Mouse (Mus musculus) megakaryocyte, embryonic 14.5 days (primary cell): ENCODE measurements around the gene Ptpn1. TPM values are rescaled to one million over a fixed set of nuclear protein-coding genes. Genes with fewer than 3 reads are reported as not detected.
A peak's percentile ranks its signal among the peaks of the same experiment; 100 is the strongest.

Source experiments
- H3K27me3 ChIP-seq: replicated peaks from 2 replicates; pipeline ENCODE3; 2012; ENCODE audit warnings: inconsistent platforms
- H3K36me3 ChIP-seq: replicated peaks from 2 replicates; pipeline ENCODE3; 2012; ENCODE audit warnings: low read length, inconsistent platforms, mixed read lengths
- H3K4me1 ChIP-seq: 2 replicates; pipeline ENCODE4 v1.6.1; 2012; ENCODE audit warnings: inconsistent platforms
- H3K4me3 ChIP-seq: replicated peaks from 2 replicates; pipeline ENCODE3; 2012; ENCODE audit warnings: moderate library complexity, mild to moderate bottlenecking, inconsistent platforms
- H3K9me3 ChIP-seq: 2 replicates; pipeline ENCODE4 v1.6.1; 2012; ENCODE audit warnings: inconsistent platforms
- FLI1 ChIP-seq: IDR thresholded peaks from 2 replicates; pipeline ENCODE4 v1.6.1; 2012; ENCODE audit warnings: low read length, inconsistent platforms, mixed read lengths
- GATA1 ChIP-seq: IDR thresholded peaks from 3 replicates; pipeline ENCODE4 v1.6.1; 2012; ENCODE audit warnings: mixed read lengths, low read length, inconsistent platforms, borderline replicate concordance
- polyA plus RNA-seq: library from polyadenylated mRNA; stranded (reverse); fragments of >175 nt; gene quantifications from 2 replicates; pipeline ENCODE4 v1.2.3, GENCODE M21; 2012; ENCODE audit warnings: low replicate concordance; ENCODE audit not compliant: insufficient read depth

Gene Ptpn1
- polyA plus RNA-seq, 1 experiment, result 120 TPM

DNA sequence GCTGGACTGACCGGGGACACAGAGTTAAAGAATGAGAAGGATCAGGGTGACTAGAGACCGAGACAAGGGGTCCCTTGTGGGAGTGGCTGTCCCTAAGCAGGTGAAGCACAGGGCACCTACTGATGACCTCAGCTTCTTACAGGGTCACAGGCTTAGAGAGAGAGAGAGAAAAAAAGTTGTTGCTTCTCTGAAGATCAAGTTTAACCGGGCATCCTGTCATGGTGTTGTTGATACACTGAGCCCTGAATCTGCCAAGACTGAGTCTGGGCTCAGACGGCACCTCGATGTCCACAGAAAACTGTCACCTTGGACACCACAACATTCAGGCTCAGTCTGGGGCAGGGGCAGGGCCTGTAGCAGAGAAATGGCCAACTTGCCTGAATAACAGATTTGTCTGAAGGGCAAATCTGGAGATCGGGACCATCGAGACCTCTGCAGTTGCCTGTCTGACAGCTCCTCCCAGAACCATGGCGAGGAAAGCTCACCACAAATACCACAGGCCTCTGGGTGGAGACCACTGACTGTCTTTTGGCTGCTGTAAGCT is 64.9 kb downstream of the Ptpn1 start:
- no peaks in the 10 kb centered on the region for H3K27me3 ChIP-seq
- H3K4me3 ChIP-seq, result no peak overlapping the region
- peaks cover 41% of the 10 kb centered on the region for H3K4me1 ChIP-seq
- peaks cover 94% of the 10 kb centered on the region for H3K36me3 ChIP-seq
- TF ChIP-seq GATA1, result no peak
- TF ChIP-seq FLI1, result no peak
- H3K9me3 ChIP-seq, result 0 out of 2 replicates have a peak, but pooled peaks cover 9% of the 10 kb centered on the region

DNA sequence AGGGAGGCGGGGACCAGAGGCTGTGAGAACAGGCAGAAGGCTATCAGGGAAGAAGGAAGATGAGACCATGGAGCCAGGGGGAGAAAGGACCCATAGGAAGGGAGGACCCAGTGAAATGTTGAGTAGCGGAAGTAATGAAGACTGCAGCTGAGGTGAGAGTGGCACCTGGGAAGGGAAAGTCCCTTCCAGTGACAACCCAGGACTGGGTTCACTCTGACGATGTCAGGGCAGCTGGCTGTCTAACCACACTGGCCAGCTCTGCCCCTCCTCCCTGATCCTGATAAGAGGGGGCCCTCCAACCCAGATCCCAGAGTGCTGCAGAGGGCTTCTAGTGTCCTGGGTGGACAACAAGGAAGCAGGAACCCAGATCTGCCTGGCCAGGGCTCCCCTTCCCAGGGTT is 65.7 kb downstream of the Ptpn1 start:
- TF ChIP-seq GATA1 (no peak), FLI1 (no peak)

DNA sequence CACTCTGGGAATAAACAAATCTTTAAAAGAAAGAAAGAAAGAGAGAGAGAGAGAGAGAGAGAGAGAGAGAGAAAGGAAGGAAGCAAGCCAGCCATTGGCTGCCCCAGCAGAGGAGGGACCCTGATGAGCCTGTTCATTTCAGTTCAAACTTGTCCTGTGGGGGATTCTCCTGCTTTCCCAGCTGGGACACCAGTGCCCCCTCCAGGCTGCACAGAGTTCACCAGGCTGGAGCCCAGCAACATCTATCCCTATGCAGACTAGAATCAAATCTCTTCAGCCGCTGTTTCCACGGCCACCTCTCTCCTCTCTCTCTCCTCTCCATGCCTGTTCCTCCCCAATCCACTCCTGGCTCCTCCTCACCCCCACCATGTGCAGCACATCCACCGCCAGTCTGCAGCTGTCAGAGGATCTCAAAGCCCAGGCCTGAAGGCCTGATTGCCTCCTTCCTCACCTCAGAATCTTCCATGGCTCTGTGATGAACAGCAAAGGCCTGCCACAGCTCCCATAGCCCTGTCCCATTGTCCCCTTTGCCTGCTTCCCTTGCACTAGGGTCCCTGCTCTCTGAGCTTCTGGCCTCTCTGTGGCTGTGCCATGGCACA is 67.4 kb downstream of the Ptpn1 start:
- H3K9me3 ChIP-seq, result 0 out of 2 replicates have a peak, but pooled peaks cover 10% of the 10 kb centered on the region
- no peak overlapping the region for H3K4me3 ChIP-seq
- peaks cover 94% of the 10 kb centered on the region for H3K36me3 ChIP-seq
- TF ChIP-seq FLI1 (no peak), GATA1 (no peak)
- no peaks in the 10 kb centered on the region for H3K27me3 ChIP-seq
- peaks cover 56% of the 10 kb centered on the region for H3K4me1 ChIP-seq

More for the DNA sequence above, 65.7 kb downstream of the Ptpn1 start:
- Histone ChIP-seq H3K27me3 (no peaks in the 10 kb centered on the region), H3K9me3 (0 out of 2 replicates have a peak, but pooled peaks cover 10% of the 10 kb centered on the region), H3K4me3 (peak overlapping the region; percentile 33), H3K36me3 (peaks cover 94% of the 10 kb centered on the region), H3K4me1 (peaks cover 42% of the 10 kb centered on the region)

DNA sequence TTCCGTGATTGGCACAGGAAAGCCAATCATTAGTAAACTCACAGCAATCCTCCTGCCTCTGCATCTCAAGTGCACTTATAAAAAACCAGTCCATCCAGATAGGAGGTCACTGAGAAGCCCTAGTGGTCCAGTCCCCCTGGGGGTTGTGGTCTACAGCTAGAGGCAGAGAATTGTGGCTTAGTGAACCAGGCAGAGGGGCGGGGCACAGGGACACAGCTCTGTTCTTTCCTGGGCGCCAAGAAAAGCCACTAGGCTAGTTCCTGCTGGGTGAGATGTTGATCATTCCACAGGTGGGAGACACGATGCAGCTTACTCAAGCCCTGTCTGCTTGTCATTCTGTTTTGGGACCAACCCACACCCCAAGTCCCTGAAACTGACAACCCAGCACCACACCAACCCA is 70.3 kb downstream of the Ptpn1 start:
- H3K27me3 ChIP-seq, result no peaks in the 10 kb centered on the region
- H3K4me3 ChIP-seq, result no peak overlapping the region
- peaks cover 94% of the 10 kb centered on the region for H3K36me3 ChIP-seq
- peaks cover 75% of the 10 kb centered on the region for H3K4me1 ChIP-seq
- TF ChIP-seq GATA1, result no peak
- H3K9me3 ChIP-seq, result peaks cover 15% of the 10 kb centered on the region; the same call in 1 of the 2 replicates

DNA sequence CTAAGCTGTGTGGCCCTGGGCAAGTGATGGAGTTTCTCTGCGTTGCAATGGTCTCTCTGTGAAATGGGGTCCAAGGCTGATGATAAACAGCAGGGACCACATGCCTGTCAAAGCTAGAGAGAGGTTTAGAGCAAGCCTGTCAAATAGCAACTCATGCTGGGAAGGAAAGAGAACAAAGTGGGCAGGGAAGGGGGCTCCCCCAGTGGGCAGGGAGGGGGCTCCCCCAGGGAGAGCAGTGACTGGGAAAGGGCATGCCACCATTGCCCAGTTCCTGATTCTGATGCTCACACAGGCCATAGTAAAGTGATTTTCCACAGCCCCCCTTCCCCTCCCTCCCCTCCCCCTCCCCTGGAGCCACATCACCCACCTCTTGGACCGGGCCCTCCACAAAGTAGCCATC is 71.0 kb downstream of the Ptpn1 start:
- Histone ChIP-seq H3K9me3 (peaks cover 15% of the 10 kb centered on the region; the same call in 1 of the 2 replicates), H3K4me1 (peaks cover 75% of the 10 kb centered on the region), H3K27me3 (no peaks in the 10 kb centered on the region), H3K4me3 (no peak overlapping the region), H3K36me3 (peaks cover 94% of the 10 kb centered on the region)
- TF ChIP-seq FLI1 (no peak), GATA1 (no peak)

DNA sequence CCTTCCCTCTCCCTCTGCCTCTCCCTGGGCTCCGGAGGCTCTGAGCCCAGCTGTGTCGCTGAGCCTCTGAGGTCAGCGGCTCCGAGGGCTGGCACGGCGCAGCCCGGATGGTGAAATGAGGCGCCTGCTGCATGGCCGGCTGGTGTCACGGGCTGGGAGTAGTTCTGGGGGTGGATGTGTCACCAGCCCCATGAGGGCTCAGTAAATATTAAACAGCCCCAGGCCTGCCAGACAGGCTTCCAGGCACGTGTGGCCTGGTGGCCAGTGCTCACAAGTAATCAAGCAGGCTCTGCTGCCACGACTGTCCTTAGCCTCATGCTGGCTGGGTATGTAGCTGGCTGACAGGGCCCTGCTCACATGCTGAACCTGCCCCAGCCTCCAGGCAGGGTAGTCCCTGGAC is 71.6 kb downstream of the Ptpn1 start:
- H3K9me3 ChIP-seq, result peaks cover 15% of the 10 kb centered on the region; the same call in 1 of the 2 replicates
- peaks cover 96% of the 10 kb centered on the region for H3K36me3 ChIP-seq
- H3K4me3 ChIP-seq, result peak overlapping the region; percentile 3
- H3K27me3 ChIP-seq, result no peaks in the 10 kb centered on the region
- H3K4me1 ChIP-seq, result peaks cover 76% of the 10 kb centered on the region
- no peak for TF ChIP-seq FLI1
- no peak for TF ChIP-seq GATA1

DNA sequence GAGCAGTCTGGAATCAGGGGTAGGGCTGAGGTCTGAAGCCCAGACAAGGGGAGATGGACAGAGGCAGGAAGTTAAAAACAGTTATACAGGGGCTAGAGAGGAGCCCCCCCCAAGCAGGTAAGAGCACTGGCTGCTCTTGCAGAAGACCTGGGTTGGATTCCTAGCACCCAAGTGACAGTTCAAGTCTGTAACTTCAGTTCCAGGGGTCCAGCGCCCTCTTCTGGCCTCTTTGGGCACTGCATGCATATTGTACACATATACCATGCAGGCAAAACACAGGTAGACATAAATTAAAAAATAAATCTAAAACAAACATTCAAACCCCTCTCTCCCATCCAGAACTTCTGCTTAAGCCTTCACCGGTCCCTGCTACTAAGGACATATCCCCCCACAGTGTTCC is 72.5 kb downstream of the Ptpn1 start:
- Histone ChIP-seq H3K9me3 (peaks cover 15% of the 10 kb centered on the region; the same call in 1 of the 2 replicates), H3K27me3 (no peaks in the 10 kb centered on the region), H3K4me3 (no peak overlapping the region), H3K36me3 (peaks cover 98% of the 10 kb centered on the region), H3K4me1 (peaks cover 80% of the 10 kb centered on the region)
- TF ChIP-seq GATA1 (no peak), FLI1 (no peak)

DNA sequence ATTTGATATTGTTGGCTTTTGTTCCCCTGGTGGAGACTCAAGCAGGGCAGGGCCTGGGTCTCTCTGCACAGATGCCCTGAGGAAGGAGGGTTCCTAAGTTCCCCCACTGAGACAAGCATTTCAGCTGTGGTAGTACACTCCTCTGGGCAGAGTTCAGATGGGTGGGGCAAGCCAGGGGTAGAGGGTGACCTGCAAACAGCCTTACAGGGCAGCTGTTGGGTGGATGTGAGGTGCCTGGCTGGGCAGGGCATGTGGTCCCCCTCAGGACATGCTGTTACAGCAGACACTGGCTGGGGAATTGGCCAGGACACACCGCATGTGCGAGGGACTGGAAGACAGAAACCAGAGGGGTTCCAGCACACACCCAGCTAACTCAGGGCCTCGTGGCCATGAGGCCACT is 73.1 kb downstream of the Ptpn1 start:
- no peaks in the 10 kb centered on the region for H3K27me3 ChIP-seq
- no peak for TF ChIP-seq FLI1
- H3K36me3 ChIP-seq, result peaks cover 96% of the 10 kb centered on the region
- H3K9me3 ChIP-seq, result peaks cover 15% of the 10 kb centered on the region; the same call in 1 of the 2 replicates
- H3K4me1 ChIP-seq, result peaks cover 78% of the 10 kb centered on the region
- no peak overlapping the region for H3K4me3 ChIP-seq

DNA sequence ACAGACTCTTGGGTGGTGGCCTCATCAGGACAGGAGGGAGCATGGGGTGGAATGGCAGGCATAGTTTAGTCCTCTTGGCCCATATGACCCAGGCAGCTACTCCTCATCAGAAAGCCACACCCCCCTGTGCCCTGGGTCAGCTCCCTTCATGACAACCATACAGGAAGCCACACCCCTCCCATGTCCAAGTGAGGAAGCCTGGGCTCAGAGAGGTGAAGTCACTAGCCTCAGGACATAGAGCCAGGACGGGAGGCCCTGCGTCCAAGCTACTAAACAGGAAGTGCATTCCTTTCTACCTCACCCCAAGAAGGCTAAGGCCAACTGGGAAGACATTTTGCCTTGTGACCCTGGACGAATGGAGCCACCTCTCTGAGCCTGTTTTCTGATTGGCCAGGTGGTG is 73.8 kb downstream of the Ptpn1 start:
- Histone ChIP-seq H3K4me1 (peaks cover 78% of the 10 kb centered on the region), H3K27me3 (no peaks in the 10 kb centered on the region), H3K4me3 (no peak overlapping the region), H3K36me3 (peaks cover 96% of the 10 kb centered on the region), H3K9me3 (peaks cover 12% of the 10 kb centered on the region; the same call in 1 of the 2 replicates)
- TF ChIP-seq FLI1 (no peak), GATA1 (no peak)

DNA sequence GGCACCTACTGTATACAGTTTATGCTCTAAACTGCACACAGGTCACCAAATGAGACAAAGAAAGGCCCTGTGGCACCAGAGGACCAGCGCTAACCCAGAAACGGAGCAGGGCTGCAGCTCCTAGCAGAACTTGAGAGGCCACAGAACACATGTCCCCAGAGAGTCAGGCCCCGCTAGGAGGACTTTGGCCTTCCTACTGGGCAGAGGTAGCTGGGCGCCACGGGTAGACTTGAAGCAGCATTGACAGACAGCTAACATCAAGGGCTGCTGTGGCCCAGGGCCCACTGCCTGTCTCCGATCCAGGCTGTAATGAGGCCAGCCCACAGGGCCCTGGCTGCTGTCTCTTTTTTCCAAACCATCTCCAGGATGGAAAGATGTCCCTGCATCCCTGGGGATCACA is 74.6 kb downstream of the Ptpn1 start:
- H3K27me3 ChIP-seq, result no peaks in the 10 kb centered on the region
- H3K36me3 ChIP-seq, result peaks cover 96% of the 10 kb centered on the region
- no peak overlapping the region for H3K4me3 ChIP-seq
- H3K9me3 ChIP-seq, result peaks cover 9% of the 10 kb centered on the region; the same call in 1 of the 2 replicates
- peaks cover 87% of the 10 kb centered on the region for H3K4me1 ChIP-seq
- TF ChIP-seq GATA1, result no peak
- no peak for TF ChIP-seq FLI1

DNA sequence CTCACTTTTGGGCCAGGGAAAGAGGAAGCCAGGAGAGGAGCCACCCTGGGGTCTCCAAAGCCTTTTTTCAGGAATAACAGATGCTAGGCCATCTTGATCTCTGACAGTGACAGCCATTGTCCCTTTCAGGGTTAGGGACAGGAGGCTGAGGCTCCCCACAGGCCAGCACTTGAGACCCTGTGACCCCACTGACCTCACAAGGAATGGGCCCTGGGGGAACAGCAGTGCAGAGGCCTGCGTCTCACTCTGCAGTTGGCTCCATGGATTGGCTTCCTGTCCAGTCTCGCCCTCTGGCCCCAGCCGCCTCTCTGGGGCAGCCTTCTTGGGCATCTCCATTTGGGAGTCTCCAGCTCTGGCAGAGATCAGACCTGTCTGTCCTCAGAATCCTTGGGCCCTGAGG is 76.3 kb downstream of the Ptpn1 start:
- TF ChIP-seq FLI1, result no peak
- no peak for TF ChIP-seq GATA1
- Histone ChIP-seq H3K9me3 (peaks cover 5% of the 10 kb centered on the region; the same call in 1 of the 2 replicates), H3K4me1 (peaks cover 88% of the 10 kb centered on the region), H3K27me3 (no peaks in the 10 kb centered on the region), H3K36me3 (peaks cover 92% of the 10 kb centered on the region), H3K4me3 (no peak overlapping the region)
